Mouse (Mus musculus) T-cell, adult 2 months (primary cell): ENCODE measurements around the gene Magi2.

Experiments used
- DNase-seq: peaks from one replicate; pipeline ENCODE4 v3.0.0; 2022; ENCODE audit warnings: low spot score

Gene Magi2

DNA sequence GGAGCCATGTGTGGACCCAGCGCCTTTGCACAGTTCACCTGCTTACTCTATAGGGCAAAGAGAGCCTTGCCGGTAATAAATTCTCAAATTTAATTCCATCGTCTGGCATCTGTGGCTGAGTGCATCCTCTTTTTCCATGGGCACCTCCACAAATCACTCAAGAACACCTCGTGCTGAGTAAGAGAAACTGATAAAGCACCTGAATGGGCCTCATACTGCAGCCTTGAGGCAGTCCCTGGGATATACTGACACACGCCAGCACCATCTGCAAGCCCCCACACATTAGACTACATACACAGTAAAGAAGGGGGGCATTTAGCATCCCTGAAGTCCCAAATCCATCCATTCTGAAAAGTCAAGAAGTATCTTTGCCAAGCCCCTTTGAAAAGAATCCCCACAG lies 1430.2 kb downstream of the Magi2 start:
- DNase-seq, result no peak

DNA sequence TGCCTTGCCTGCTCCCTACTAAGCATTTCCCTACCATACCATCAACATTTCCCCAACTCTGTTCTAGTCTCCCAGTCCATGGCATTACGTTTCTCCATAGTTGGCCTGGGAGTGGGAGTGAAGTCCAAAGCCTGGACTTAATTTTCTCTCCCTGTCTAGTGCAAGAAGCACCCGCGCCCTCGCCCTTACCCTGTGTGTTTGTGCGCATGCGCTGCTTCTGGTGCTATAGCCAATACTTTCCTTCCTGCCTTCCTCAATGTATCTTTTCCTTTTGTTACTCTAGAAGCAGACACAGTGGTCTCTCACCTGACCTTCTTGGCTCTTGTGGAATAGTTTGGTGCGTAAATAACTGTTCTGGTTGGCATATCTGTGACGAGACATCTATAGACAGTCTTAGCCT lies 1440.8 kb downstream of the Magi2 start:
- no peak for DNase-seq

DNA sequence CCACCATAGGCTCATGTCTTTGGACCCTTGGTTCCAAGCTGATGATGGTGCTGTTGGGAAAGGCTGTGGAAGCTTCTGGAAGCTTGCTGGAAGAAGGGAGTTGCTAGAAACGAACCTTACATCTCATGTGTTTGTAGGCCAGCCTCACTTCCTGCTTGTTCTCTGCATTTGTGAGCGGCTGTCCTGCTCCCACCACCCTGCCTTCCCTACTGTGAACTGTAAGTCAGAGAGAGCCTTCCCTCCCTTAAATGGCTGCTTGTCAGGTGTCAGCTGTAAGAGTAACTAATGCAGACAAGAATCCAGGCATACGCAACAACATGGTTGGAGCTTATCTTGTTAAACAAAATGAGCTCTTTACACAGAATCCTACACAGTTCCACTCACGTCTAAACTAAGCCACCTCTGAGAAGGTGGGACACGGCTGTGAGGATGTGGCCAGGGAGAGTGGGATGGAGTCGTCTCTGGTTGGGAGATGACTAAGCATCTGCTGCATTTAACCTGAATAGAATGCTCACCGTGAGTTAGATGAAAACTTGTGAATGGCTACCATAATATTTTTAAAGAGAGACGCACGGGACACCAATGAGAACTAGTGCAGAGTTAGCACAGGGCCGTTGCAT lies 1442.0 kb downstream of the Magi2 start:
- no peak for DNase-seq

DNA sequence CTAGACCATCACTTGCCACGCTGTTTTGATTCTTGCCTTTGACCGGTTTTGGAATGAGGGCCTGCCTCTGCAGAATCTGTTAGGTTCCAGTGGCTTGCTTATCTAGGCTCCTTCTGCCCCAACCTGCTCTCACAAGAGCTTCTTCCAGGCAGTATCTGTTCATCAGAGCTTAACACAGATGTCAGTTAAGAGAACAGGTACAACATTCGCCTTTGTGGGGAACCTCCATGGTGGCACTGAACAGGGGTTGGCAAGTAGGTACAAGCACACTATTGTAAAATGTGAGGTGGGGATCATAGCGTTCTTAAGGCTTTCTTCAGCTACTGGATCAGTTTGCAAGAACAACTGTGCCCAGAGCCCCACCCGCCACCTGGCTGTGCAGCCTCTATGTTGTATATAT lies 1442.6 kb downstream of the Magi2 start:
- no peak for DNase-seq

DNA sequence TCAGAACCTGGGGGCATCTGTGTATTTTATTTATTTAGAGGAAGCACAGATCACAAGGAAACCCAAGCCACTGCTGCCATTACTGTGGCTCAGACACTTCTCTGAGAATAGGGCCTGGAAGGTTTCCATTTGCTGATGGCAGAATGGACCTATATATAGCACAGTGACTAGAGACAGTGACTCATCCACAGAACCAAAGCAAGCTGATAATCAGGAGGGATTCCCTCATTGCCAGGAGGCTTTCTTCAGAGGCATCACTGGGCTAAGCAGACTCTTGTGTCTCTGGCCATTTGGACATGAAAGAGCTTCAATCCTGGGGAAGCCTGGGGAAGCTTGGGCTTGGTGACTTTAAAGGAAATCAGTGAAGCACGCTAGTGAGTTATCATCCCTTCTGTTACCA lies 1445.0 kb downstream of the Magi2 start:
- no peak for DNase-seq

DNA sequence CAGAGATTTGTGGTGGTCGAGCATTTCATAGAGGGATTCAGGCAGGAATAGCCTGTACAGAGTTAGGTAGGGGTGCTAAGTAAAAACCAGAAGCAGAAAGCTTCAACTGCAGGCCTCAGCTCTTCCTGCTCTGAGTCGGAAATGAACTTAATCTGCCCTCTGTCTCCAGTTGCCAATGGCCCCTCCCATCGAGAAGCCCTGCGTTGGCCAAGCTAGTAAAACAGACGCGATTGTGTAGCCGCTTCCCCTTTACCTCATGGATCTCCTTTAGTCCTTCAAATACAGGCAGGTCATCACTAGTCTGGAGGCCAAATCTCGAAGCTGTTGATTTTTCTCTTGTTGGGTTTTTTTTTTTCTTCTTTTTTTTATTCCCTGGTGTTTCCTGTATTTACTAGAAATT lies 1447.7 kb downstream of the Magi2 start:
- no peak for DNase-seq

DNA sequence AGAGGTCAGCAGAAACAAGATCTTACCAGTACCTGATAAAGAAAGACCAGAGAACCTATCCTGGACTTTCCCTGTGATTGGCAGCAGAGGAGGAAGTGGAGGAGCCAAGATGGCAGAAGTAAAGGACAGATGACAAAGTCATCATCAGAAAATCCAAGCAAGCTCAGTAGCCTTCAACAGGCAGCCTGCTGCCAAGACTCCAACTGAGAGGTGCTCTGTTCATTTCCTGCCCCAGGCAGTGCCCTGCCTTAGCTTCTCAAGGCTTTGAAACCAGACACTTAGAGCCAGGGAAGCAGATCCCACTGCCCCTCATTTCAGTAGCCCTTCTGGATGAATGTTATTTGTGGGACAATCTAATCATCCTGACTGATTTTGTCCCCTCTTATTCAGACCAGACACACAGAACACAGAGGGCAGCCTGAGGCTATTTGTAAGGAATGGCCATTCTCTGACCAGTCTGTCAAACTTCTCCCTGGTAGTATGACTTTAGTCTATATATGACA lies 1448.4 kb downstream of the Magi2 start:
- no peak for DNase-seq

DNA sequence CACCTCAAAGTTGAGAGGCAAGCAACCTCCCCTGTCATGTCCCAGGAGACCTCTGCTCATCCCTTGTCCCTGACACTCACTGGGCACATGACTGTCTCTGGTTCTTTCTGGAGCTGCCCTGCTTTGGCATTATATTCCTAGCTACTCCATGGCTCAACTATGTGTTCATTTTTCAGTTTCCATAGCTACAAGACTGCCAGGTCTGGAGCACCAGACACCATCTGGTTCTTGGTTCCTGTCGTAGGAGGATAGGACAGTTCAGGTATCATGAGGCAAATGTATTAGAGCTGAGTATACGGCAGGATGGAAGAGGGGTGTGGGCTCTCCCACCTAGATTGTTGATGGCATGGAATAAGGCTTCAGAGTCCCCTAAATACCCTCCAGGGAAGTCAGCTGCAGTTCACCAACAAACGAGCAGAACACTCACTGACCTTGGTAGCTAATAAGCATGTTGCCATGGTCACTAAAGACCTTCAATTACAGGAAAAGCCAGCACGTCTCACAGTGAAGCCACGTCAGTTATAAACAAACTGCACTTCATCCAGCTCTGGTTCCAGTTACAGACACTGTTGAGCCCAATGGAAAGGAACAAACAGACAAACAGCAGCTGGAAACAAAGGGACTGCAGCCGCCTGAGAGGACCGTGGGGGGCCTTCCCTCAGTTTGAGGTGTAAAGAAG lies 1449.5 kb downstream of the Magi2 start:
- DNase-seq, result no peak

DNA sequence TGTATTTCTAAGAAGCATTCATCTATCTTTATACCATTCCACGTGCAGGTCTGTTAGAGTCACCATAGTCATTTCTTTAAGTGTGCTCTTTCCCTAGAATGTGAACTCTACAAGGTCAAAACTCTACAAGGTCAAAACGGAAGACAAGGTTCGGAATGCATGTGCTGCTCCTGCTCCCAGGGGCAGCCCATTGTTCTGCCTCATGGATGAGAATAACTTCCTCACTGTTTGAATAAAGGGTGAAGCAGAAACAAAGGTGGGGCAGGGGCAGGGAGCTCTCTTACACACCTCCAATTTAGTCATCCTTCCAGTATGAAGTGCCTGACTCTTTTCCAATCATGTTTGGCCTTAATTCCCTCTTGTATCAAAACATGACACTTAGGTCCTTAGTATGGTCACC lies 1450.4 kb downstream of the Magi2 start:
- no peak for DNase-seq

DNA sequence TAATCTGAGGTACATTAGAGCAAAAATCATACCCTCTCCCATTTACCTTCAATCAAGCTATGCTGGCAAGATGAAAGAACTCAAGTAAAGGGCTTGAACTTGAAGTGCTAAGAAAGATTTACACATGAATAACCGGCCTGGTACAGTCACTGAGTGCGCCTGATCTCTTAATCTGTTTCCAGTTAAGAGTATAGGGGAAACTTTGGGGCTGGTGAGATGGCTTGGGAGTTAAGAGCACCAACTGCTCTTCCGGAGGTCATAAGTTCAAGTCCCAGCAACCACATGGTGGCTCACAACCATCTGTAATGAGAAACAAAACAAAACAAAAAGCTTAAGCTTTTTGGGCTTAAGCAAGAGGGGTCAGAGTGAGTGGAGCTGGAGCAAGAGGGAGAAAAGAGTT lies 1451.7 kb downstream of the Magi2 start:
- DNase-seq, result no peak

DNA sequence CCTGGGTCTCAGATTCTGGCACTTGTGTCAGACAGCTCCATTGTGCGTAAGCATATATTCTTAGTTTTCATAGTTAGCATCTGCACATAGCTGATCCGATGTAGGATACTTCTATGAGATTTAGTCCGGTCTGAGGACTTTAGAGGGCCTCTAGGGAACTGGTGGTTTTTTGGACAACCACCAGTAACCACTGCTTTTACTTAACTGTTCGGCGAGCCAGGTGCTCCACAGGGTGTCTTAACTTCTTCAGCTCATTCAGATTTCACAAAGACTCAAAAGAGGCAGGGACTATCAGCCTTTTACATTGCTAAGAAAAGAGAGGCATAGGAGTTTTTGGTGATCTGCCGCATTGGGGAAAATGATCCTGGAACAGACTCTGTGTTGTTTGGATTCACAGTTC lies 1453.1 kb downstream of the Magi2 start:
- no peak for DNase-seq

DNA sequence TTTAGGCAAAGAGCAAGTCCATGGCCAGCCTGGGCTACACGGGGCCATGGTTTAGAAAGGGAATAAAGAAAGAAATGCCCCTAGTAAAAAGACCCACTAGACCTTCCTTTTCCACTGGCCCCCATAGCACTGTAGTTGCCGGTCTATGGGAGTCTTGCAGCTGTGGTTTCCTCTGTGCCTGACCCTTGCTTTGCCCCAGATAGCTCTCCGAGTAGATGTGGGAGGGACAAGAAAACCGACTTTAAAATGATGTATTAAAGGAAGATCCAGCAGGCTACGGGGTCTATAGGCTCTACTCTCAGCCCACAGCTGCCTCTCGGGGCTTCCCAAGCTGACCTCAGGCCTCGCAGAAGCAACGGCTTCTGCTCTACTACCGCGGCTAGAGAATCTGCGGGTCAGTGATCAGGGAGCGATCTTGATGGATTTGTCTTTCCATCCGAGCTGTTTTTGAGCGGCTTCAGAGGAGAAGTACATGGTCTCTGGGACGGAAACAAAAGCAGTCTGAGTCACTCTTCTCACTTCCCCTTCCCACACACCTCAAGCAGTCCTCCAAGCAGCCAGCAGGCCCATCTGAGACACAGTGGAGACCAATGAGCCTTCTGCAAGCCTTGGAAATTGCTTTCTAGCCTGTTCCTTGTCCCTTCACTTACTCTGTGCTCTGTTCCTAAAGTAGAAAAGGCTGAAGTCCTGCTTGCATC lies 1454.1 kb downstream of the Magi2 start:
- DNase-seq, result no peak

DNA sequence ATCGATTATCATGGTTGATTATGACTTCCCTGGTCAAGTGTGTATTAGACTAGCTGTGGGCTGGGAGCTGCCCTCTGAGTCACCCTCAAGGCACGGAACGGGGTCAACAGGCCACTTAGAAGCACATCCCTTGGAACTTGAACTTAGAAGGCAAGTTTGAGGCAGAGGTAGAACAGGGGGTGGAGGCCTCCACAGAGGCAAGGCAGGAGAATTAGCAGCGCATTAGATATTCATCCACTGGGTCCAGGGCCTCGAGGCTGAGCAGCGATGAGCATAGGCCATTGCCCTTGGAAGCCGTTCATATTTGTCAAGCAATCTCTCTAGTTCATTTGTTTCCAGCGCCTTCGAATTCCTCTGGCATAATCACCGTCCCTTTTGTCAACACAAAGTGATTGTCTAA lies 1454.8 kb downstream of the Magi2 start:
- DNase-seq, result no peak

DNA sequence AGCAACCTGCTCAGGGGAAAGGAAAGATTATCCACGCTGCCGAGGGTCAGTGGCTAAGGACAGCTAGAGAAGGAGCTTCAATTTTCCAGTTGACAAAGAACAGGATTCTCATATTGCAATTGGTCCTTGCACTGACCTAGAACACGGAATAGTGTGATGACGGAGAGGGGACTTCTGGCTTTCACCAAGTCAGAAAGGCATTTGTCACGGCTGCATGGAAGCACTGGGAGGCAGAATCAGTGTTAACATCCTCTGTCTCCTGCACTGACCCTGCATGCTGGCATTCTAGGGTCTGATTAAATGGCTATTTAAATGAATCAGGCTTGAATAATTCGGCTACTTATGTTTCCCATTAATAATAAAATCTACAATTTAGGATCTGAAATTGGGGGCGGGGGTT lies 1455.4 kb downstream of the Magi2 start:
- DNase-seq, result no peak

DNA sequence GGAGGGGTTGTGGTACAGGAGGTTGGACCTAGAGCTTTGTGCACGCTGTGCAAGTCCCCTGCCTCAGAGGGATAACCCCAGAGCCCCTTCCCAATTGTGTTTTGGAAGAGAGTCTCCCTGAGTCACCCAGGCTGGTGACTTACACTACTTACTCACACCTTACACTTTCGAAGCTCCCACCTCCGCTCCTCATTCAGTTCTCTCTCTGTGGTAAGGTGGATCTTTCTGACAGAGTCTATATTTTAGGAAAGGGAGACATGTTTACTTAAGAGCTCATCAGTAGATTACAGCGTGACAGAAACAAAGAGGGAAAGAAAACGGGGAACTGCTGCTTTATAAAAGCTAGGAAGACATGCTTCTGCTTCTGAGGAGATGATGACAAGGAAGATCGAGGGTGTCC lies 1457.3 kb downstream of the Magi2 start:
- DNase-seq, result no peak

DNA sequence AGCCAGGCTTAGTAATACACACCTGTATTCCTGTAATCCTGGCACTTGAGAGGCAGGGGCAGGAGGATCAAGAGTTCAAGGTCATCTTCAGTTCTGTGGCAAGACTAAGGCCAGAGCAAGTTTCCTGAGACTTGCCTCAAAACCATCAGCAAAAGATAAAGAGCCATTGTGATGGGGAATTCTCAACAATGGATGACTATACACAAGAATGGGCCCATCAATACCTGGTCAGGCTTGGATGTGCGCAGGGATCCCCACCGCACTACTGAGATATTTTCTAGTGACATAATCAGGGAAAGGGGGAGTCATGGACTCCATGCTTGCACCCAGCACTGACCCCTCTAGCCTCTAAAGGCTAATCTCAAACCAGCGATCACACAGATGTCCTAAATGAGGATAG lies 1465.4 kb downstream of the Magi2 start:
- no peak for DNase-seq

DNA sequence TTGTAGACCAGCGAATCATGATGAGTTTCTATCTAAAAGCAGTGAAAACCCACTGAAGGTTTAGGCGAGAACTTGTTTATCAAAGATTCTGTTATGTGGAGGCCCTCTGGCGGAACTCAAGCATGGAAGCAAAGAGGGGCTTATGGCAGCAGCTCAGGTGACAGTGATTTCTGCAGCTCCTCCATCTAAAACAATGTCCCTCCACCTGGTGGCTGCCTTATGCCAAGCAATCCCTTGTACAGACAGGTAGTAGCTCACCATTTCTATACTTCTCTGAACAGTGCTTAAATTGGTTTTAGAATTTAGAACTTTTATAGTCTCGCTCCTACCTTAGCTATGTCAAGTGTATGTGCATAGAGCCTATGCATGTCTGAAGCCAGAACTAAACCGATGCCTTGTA lies 1472.3 kb downstream of the Magi2 start:
- no peak for DNase-seq

DNA sequence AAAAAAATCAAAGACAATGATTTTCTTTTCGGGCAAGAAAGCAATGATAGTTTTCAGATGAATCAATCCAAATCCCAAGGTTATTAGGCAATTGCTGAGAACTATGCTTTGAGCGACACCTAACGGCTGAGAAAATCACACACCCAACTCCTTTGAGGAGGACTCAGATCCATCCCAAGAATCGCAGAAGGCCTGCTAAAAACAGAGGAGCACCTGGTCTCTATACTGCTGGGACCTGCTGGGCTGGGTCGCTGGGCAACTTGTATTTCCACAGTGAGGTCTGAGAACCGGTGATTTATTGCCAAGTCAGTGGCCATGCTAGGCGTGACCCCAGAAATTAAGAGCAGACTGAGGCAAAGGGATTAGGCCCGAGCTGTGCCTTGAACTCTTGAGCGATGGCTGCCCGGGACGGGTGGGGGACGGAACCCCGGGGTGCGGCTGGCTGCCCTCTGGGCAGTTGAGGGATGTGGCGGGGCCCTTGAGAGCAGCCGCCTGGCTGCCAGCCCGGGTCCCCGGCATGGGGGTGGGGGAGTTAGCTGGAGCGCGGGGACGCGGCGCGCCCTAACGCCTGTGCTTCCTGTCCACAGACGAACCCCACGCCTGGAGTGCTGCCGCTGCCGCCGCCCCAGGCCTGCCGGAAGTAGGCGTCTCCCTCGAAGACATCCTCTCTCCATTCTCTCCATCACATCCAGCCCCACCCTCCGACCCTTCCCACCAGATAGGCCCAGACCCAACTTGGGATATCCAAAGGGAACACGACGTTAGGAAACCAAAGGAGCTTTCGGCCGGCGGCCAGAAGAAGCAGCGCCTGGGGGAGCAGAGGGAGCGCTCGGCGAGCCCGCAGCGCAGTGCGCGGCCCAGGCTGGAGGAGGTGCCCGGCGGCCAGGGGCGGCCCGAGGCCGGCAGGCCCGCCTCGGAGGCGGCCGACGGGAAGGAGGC lies 1474.9 kb downstream of the Magi2 start:
- DNase-seq, result peak; percentile 77

DNA sequence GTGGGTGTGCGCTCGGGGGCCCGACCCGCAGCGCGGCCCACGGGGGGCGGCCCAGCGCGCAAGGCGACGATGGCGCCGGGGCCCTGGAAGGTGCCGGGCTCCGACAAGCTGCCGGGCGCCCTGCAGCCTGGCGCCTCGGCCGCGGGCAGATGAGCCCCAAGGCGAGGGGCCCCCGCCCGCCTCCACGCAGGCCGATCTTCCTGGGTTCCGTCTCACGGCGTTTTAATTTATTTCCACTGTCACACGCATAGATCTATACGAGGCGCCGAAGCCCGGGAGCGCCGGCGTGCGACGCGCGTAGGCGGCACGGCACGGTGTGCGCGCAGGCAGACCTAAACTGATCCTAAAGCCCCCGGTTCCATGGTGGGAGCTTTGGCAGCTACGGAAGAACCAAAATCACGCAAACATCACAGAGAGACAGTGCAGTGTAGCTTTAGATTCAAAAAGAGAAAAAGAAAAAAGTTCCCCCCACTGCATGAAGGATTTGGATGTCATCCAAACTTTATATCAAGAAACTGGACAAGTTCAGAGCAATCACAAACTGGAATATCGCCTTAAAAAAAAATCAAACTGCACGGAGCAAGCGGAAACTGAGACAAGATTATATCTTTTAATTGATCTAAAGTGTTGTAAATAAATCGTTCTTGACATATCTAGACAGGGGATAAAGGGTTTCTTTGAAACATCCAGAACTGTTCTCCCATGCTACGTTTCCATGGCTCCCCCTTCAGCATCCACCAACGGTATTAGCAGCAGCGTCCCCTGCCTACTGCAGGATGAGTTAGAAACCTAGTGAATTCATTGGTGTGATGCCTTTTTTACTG lies 1475.9 kb downstream of the Magi2 start:
- DNase-seq, result peak; percentile 27

DNA sequence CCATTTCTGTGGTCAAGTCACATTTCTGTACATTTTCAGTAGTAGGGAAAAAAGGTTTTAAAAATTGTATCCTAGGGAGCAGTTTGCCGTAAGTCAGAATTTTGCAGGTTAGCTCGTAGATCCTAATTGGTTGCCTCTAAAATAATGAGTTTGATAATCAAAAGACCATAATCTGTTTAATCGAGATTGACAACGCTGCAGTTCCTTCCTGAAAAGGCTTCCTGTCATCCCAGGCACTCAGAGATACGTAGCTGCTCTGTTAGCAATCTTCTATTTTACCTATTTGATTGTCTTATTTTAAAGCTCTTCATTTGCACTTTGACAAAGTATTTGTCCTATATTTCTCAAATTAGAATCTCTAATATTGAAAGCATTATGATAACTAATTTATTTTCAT lies 1476.5 kb downstream of the Magi2 start:
- DNase-seq, result no peak

DNA sequence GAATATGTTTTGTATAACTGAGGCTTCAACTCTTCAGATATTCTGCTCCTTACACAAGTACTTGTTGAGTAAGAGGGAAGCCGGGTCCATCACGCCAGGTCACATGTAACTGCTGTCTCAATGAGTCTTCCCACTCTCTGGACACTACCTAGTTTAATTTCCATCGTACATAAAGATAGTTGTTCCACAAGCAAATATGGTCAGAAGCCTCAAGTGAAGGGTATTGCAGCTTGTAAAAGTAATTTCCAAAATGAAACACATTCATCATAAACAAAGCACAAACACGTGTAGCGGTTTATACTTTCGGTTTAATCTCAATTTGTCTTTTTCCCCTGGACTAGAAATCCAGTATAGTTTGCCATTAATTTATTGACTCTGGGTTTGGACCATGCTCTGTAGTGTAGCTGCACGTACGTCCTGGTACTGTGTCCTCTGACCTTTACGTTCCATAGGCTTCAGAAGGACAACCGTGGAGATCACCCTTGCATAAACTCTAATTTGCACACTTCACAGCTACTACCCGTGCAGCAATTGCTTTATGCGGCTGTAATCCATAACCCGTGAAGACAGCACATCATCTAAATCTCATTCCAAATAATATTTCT lies 1477.2 kb downstream of the Magi2 start:
- no peak for DNase-seq
